ENCODE assay signal across 22 mouse cellular contexts in genomic region chr3:69690939-69691338, GRCm38 (mm10).
"Had no signal": no experiment of that assay in that cellular context is flagged by ENCODE, and none has a peak within 500 bp of the region (broad histone marks: within the 10 kb centered on the region; RNA-seq: fewer than 3 reads in every experiment).

No protein-coding gene starts in this region.

- DNase-seq: heart, postnatal 10 days; heart, postnatal 14 days; heart, postnatal 36 days; heart, postnatal 4 days; kidney, adult 11 months; kidney, adult 18-20 months; kidney, adult 2 months; kidney, adult 8-10 months; kidney, adult 9 months; kidney, postnatal 10 days; kidney, postnatal 14 days; kidney, postnatal 25 days; kidney, postnatal 36 days; kidney, postnatal 4 days; layer of hippocampus, adult 9-11 months; layer of hippocampus, postnatal 36 days had no signal

- ATAC-seq: hindbrain, embryonic 16.5 days; hindbrain, postnatal 0 days; inflammation-experienced regulatory T-cells, adult 6 months; intestine, embryonic 15.5 days; intestine, embryonic 16.5 days; intestine, postnatal 0 days had no signal
